Mouse (Mus musculus) CH12.LX (cell line): ENCODE measurements around the gene Tmem184a. TPM values are rescaled to one million over a fixed set of nuclear protein-coding genes. Genes with fewer than 3 reads are reported as not detected.

Experiments used
- DNase-seq: peaks from one replicate; pipeline ENCODE4 v3.0.0-alpha.2; 2013; ENCODE audit errors: extremely low read depth
- H3K27ac ChIP-seq: 2 replicates; pipeline ENCODE4 v1.5.1; 2012; ENCODE audit warnings: low read depth, mild to moderate bottlenecking, control low read depth, moderate library complexity; ENCODE audit not compliant: insufficient read depth
- H3K27me3 ChIP-seq: replicated peaks from 2 replicates; pipeline ENCODE3; 2012; ENCODE audit warnings: inconsistent platforms
- H3K36me3 ChIP-seq, 2 experiments: replicated peaks in 1 of 2; 2 replicates each; pipeline versions ENCODE3 to v1.6.1; 2012; ENCODE audit warnings: inconsistent platforms in 1 of 2, low read length in 1 of 2, mild to moderate bottlenecking in 1 of 2, mixed read lengths in 1 of 2, moderate library complexity in 1 of 2; ENCODE audit not compliant: control insufficient read depth in 1 of 2, insufficient read depth in 1 of 2
- H3K4me1 ChIP-seq, 2 experiments: 2 replicates each; pipeline ENCODE4 v1.6.1; 2012; ENCODE audit warnings: inconsistent platforms in 1 of 2, moderate library complexity in 1 of 2; ENCODE audit not compliant: insufficient read depth in 2 of 2, control insufficient read depth in 1 of 2
- H3K4me2 ChIP-seq: 2 replicates; pipeline ENCODE4 v1.6.1; 2012; ENCODE audit warnings: low read depth, mild to moderate bottlenecking, control low read depth; ENCODE audit not compliant: poor library complexity, insufficient read depth, severe bottlenecking
- H3K4me3 ChIP-seq, 3 experiments: fragments of 150-350 bp in 1 of 3; sonication (generic) in 1 of 3; replicated peaks in 1 of 3; 2 replicates each; pipeline versions ENCODE3 to v1.5.1; 2011 to 2012; ENCODE audit warnings: low read depth in 2 of 3, low read length in 2 of 3, mild to moderate bottlenecking in 2 of 3, moderate library complexity in 2 of 3, control low read depth in 1 of 3, improper control_type of control experiment in 1 of 3, inconsistent platforms in 1 of 3, mixed read lengths in 1 of 3; ENCODE audit not compliant: poor library complexity in 1 of 3
- H3K79me2 ChIP-seq: replicated peaks from 2 replicates; pipeline ENCODE4 v1.6.1; 2012; ENCODE audit warnings: mild to moderate bottlenecking, moderate library complexity; ENCODE audit not compliant: control insufficient read depth, poor library complexity, insufficient read depth, severe bottlenecking; ENCODE audit errors: extremely low read depth
- H3K9ac ChIP-seq: 2 replicates; pipeline ENCODE4 v1.6.1; 2012; ENCODE audit warnings: low read depth, mild to moderate bottlenecking, control low read depth, moderate library complexity; ENCODE audit not compliant: insufficient read depth
- H3K9me3 ChIP-seq: replicated peaks from 2 replicates; pipeline ENCODE3; 2012; ENCODE audit warnings: low read length, inconsistent platforms, mixed read lengths
- BHLHE40 ChIP-seq: IDR thresholded peaks from 2 replicates; pipeline ENCODE4 v1.6.1; 2011; ENCODE audit warnings: mild to moderate bottlenecking, low read depth, low read length, improper control_type of control experiment
- CHD2 ChIP-seq: IDR thresholded peaks from 2 replicates; pipeline ENCODE4 v1.6.1; 2011; ENCODE audit warnings: low read length, improper control_type of control experiment
- CTCF ChIP-seq, 2 experiments: IDR thresholded peaks in 1 of 2; conservative IDR thresholded peaks in 1 of 2; 2 replicates each; pipeline ENCODE4 v1.5.1; 2011 to 2012; ENCODE audit warnings: low read depth in 2 of 2, low read length in 2 of 2, improper control_type of control experiment in 1 of 2, inconsistent platforms in 1 of 2, mild to moderate bottlenecking in 1 of 2, moderate library complexity in 1 of 2
- GABPA ChIP-seq: IDR thresholded peaks from 2 replicates; pipeline ENCODE4 v1.6.1; 2012; ENCODE audit warnings: low read depth, low read length, improper control_type of control experiment, inconsistent platforms; ENCODE audit not compliant: insufficient replicate concordance
- IRF4 ChIP-seq: IDR thresholded peaks from 2 replicates; pipeline ENCODE4 v1.6.1; 2014; ENCODE audit warnings: low read depth, mild to moderate bottlenecking, inconsistent platforms, low read length, improper control_type of control experiment
- JUN ChIP-seq: IDR thresholded peaks from 2 replicates; pipeline ENCODE4 v1.6.1; 2011; ENCODE audit warnings: low read depth, mild to moderate bottlenecking, low read length, improper control_type of control experiment, moderate library complexity; ENCODE audit not compliant: insufficient read depth
- JUND ChIP-seq: conservative IDR thresholded peaks from 2 replicates; pipeline ENCODE4 v1.6.1; 2011; ENCODE audit warnings: low read depth, low read length, improper control_type of control experiment
- KAT2A ChIP-seq: IDR thresholded peaks from 2 replicates; pipeline ENCODE4 v1.6.1; 2012; ENCODE audit warnings: low read length, improper control_type of control experiment, inconsistent platforms; ENCODE audit not compliant: insufficient replicate concordance
- MXI1 ChIP-seq: IDR thresholded peaks from 2 replicates; pipeline ENCODE4 v1.6.1; 2011; ENCODE audit warnings: mild to moderate bottlenecking, low read depth, low read length, improper control_type of control experiment
- MYC ChIP-seq: IDR thresholded peaks from 2 replicates; pipeline ENCODE4 v1.6.1; 2011; ENCODE audit warnings: low read depth, mild to moderate bottlenecking, improper control_type of control experiment, low read length
- PAX5 ChIP-seq: IDR thresholded peaks from 2 replicates; pipeline ENCODE4 v1.6.1; 2012; ENCODE audit warnings: low read length, inconsistent platforms, mixed read lengths
- POLR2AphosphoS2 ChIP-seq: IDR thresholded peaks from 2 replicates; pipeline ENCODE4 v1.6.1; 2011; ENCODE audit warnings: low read depth, low read length, improper control_type of control experiment
- RCOR1 ChIP-seq: conservative IDR thresholded peaks from 2 replicates; pipeline ENCODE4 v1.6.1; 2012; ENCODE audit warnings: low read depth, mild to moderate bottlenecking, inconsistent platforms, low read length, improper control_type of control experiment
- SIN3A ChIP-seq: IDR thresholded peaks from 2 replicates; pipeline ENCODE4 v1.6.1; 2012; ENCODE audit warnings: low read length, improper control_type of control experiment, inconsistent platforms
- SMC3 ChIP-seq: IDR thresholded peaks from 2 replicates; pipeline ENCODE4 v1.6.1; 2011; ENCODE audit warnings: low read depth, low read length, improper control_type of control experiment
- TCF12 ChIP-seq: IDR thresholded peaks from 2 replicates; pipeline ENCODE4 v1.6.1; 2014; ENCODE audit warnings: low read depth, mild to moderate bottlenecking, inconsistent platforms, low read length, improper control_type of control experiment
- ZC3H11A ChIP-seq: IDR thresholded peaks from 2 replicates; pipeline ENCODE4 v1.6.1; 2012; ENCODE audit warnings: low read depth, mild to moderate bottlenecking, inconsistent platforms, low read length, improper control_type of control experiment
- ZMIZ1 ChIP-seq: IDR thresholded peaks from 2 replicates; pipeline ENCODE4 v1.6.1; 2012; ENCODE audit warnings: low read depth, mild to moderate bottlenecking, inconsistent platforms, low read length, improper control_type of control experiment
- ZNF384 ChIP-seq: IDR thresholded peaks from 2 replicates; pipeline ENCODE4 v1.6.1; 2012; ENCODE audit warnings: low read depth, low read length, improper control_type of control experiment, inconsistent platforms
- dilution Hi-C: fragments of 300-500 bp; cut with MboI; formaldehyde crosslinking; loops from 2 replicates; pipeline ENCODE4 v1.14.3; 2020; ENCODE audit warnings: low sequenced_read_pairs; ENCODE audit not compliant: extremely low pct_unique_long_range_greater_than_20kb, extremely low pct_ligation_motif_present
- in situ Hi-C: fragments of 300-500 bp; cut with MboI; formaldehyde crosslinking; loops from 3 replicates; pipeline ENCODE4 v1.14.3; 2019; ENCODE audit warnings: low sequenced_read_pairs, low pct_ligation_motif_present, low pct_unique_long_range_greater_than_20kb, mixed read lengths
- polyA plus RNA-seq: library from polyadenylated mRNA; unstranded; fragments of >175 nt; gene quantifications from 2 replicates; pipeline ENCODE4 v1.2.1, GENCODE M21; 2012; ENCODE audit warnings: low read depth; ENCODE audit not compliant: insufficient read length
- total RNA-seq, 2 experiments: library from RNA; depleted of rRNA; stranded (reverse); fragments of 300-350 nt in 1 of 2; fragments of >200 nt in 1 of 2; gene quantifications; 2 replicates each; pipeline ENCODE4 v1.2.3; 2012 to 2014

The Tmem184a gene
- total and polyA plus RNA-seq, 3 experiments, result 0.16 to 0.20 TPM; not detected in 1

DNA sequence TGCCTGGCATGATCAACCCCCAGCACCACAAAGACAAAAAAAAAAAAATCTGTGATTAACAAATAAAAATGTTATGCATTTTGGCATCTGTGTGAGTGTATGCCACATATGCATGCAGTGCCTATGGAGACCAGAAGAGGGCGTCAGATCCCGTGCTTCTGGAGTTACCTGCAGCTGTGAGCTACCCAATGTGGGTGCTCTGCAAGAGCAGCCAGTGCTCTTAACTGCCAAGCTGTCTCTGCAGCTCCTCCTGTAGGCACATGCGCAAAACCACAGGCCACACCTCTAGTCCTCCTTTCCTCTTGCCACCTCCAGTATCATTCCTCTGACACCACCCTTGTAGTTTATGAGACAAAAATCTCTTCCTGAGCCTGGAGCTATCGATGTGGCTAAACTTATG is 10.3 kb downstream of the Tmem184a start:
- Histone ChIP-seq H3K79me2 (no peaks in the 10 kb centered on the region), H3K27me3 (peaks cover 13% of the 10 kb centered on the region), H3K4me2 (no peak overlapping the region), H3K9ac (no peak overlapping the region), H3K9me3 (peaks cover 3% of the 10 kb centered on the region), H3K4me3 (no peak overlapping the region), H3K36me3 (no peaks in the 10 kb centered on the region), H3K4me1 (peaks cover 16 to 24% of the 10 kb centered on the region in 2 experiments), H3K27ac (no peak overlapping the region)
- in situ Hi-C loops (no loop called here), dilution Hi-C loops (no loop called here)
- TF ChIP-seq PAX5 (no peak), CTCF (conservative IDR thresholded peaks at IDR 0.05 in 1 of 2, IDR thresholded peaks at IDR 0.05 in 1 of 2; ENCODE audit: low read depth in 2 of 2, low read length in 2 of 2) (peak; percentile 42 to 46)
- no peak for DNase-seq

DNA sequence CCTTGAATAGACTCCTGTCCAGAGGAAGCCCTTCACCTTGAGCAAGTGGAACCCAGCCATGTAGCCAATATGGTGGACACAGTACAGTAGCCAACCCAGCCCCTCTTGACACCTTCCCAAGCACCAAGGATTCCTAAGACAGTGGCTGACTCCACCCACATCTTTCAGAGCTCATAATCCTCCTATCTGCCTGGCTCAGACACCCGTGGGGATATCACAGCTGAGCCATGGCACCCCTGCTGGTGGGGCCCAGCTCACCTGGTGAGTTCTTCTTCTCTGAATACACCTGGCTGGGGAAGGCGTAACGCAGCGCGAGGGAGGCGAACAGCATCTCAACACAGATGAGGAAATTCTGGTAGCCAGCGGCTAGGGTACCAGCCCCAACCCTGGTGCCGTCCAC is 13.8 kb downstream of the Tmem184a start:
- H3K4me1 ChIP-seq, result no peaks in the 10 kb centered on the region
- dilution Hi-C loops, result no loop called here
- H3K4me2 ChIP-seq, result no peak overlapping the region
- TF ChIP-seq RCOR1, result no peak
- no peak for TF ChIP-seq GABPA
- TF ChIP-seq ZC3H11A, result no peak
- no peak for TF ChIP-seq ZNF384
- TF ChIP-seq JUN, result no peak
- no peak for TF ChIP-seq BHLHE40
- no peak for TF ChIP-seq POLR2AphosphoS2
- no peak for TF ChIP-seq CHD2
- TF ChIP-seq SIN3A, result no peak
- TF ChIP-seq ZMIZ1, result no peak
- TF ChIP-seq JUND, result no peak
- no peak for TF ChIP-seq MYC
- TF ChIP-seq MXI1, result no peak
- no peak for TF ChIP-seq TCF12
- no peak for TF ChIP-seq SMC3
- TF ChIP-seq KAT2A, result no peak
- no peak for TF ChIP-seq IRF4
- DNase-seq, result no peak
- no peaks in the 10 kb centered on the region for H3K79me2 ChIP-seq
- H3K9ac ChIP-seq, result no peak overlapping the region
- peaks cover 10 to 19% of the 10 kb centered on the region in 2 experiments for H3K36me3 ChIP-seq
- H3K4me3 ChIP-seq, result no peak overlapping the region
- H3K27me3 ChIP-seq, result peaks cover 2% of the 10 kb centered on the region
- no peak overlapping the region for H3K27ac ChIP-seq
- in situ Hi-C loops, result no loop called here
- H3K9me3 ChIP-seq, result peaks cover 3% of the 10 kb centered on the region
